Comparison of ENCODE assay signal across 11 mouse cellular contexts in genomic region chr9:30716421-30717170, GRCm38 (mm10).
DNase-seq lines count a peak whose midpoint lies in the region; ATAC-seq and TF ChIP-seq lines count a peak whose summit lies in the region.
"Had no signal": no experiment of that assay in that cellular context is flagged by ENCODE, and none has a peak within 500 bp of the region (broad histone marks: within the 10 kb centered on the region; RNA-seq: fewer than 3 reads in every experiment).

No protein-coding gene starts in this region.

- H3K9ac ChIP-seq in forebrain, embryonic 13.5 days = no peak overlapping the region
- no peak overlapping the region for H3K9ac ChIP-seq in forebrain, embryonic 11.5 days (ENCODE audit: low read length)
- H3K9ac ChIP-seq in midbrain, postnatal 0 days (replicated peaks; ENCODE audit: low read length, poor library complexity, severe bottlenecking) = no peak overlapping the region
- H3K9ac ChIP-seq in midbrain, embryonic 11.5 days (ENCODE audit: low read length) = no peak overlapping the region
- H3K9ac ChIP-seq: midbrain, embryonic 12.5 days had no signal

- H3K36me3 ChIP-seq in forebrain, embryonic 13.5 days (ENCODE audit: poor library complexity, severe bottlenecking) = no peaks in the 10 kb centered on the region
- no peaks in the 10 kb centered on the region for H3K36me3 ChIP-seq in forebrain, embryonic 11.5 days (ENCODE audit: control insufficient read depth, insufficient read depth, low read length)
- H3K36me3 ChIP-seq in midbrain, postnatal 0 days (ENCODE audit: insufficient read depth, low read length) = no peaks in the 10 kb centered on the region
- H3K36me3 ChIP-seq in midbrain, embryonic 11.5 days (ENCODE audit: control insufficient read depth, insufficient read depth, low read length) = no peaks in the 10 kb centered on the region
- H3K36me3 ChIP-seq: midbrain, embryonic 12.5 days had no signal

- no peaks in the 10 kb centered on the region for H3K9me3 ChIP-seq in forebrain, embryonic 13.5 days (replicated peaks)
- H3K9me3 ChIP-seq in forebrain, embryonic 11.5 days (ENCODE audit: control insufficient read depth, low read length) = no peaks in the 10 kb centered on the region
- H3K9me3 ChIP-seq in midbrain, postnatal 0 days (ENCODE audit: low read length) = no peaks in the 10 kb centered on the region
- H3K9me3 ChIP-seq in midbrain, embryonic 11.5 days (ENCODE audit: control insufficient read depth, low read length) = no peaks in the 10 kb centered on the region
- H3K9me3 ChIP-seq: midbrain, embryonic 12.5 days had no signal

- TF ChIP-seq CTCF in midbrain, postnatal 0 days (IDR thresholded peaks at IDR 0.05) = no peak

- ATAC-seq in forebrain, embryonic 13.5 days = peak; percentile 45; the same call in 1 of the 2 replicates
- ATAC-seq in forebrain, embryonic 11.5 days (replicated peaks; ENCODE audit: low FRiP score) = no peak
- ATAC-seq in midbrain, postnatal 0 days (ENCODE audit: low FRiP score) = no peak
- no peak for ATAC-seq in midbrain, embryonic 11.5 days (ENCODE audit: low FRiP score)

- no peak overlapping the region for H3K4me3 ChIP-seq in forebrain, embryonic 13.5 days
- no peak overlapping the region for H3K4me3 ChIP-seq in forebrain, embryonic 11.5 days (ENCODE audit: low read depth, low read length)
- no peak overlapping the region for H3K4me3 ChIP-seq in midbrain, postnatal 0 days (ENCODE audit: low read depth, low read length)
- no peak overlapping the region for H3K4me3 ChIP-seq in midbrain, embryonic 11.5 days (ENCODE audit: low read depth, low read length)
- H3K4me3 ChIP-seq: midbrain, embryonic 12.5 days had no signal

- H3K4me2 ChIP-seq in forebrain, embryonic 13.5 days = no peak overlapping the region
- H3K4me2 ChIP-seq in forebrain, embryonic 11.5 days (ENCODE audit: low read depth, low read length, severe bottlenecking) = no peak overlapping the region
- no peak overlapping the region for H3K4me2 ChIP-seq in midbrain, postnatal 0 days (ENCODE audit: low read depth, low read length, poor library complexity, severe bottlenecking)
- no peak overlapping the region for H3K4me2 ChIP-seq in midbrain, embryonic 11.5 days
- H3K4me2 ChIP-seq: midbrain, embryonic 12.5 days had no signal

- no peak for DNase-seq in forebrain, embryonic 11.5 days (ENCODE audit: low spot score)
- peak; percentile 42 for DNase-seq in midbrain, postnatal 0 days (ENCODE audit: low spot score)
- DNase-seq in midbrain, embryonic 11.5 days (ENCODE audit: low spot score, missing footprints) = no peak
- peak; percentile 9 for DNase-seq in heart, postnatal 25 days (ENCODE audit: low spot score)
- peak; percentile 8 for DNase-seq in retina, embryonic 14.5 days (ENCODE audit: low spot score)
- no peak for DNase-seq in adrenal gland, postnatal 4 days (ENCODE audit: low spot score in 2 of 2)
- no peak for DNase-seq in kidney, adult 9 months
- DNase-seq: adrenal gland, postnatal 14 days; liver had no signal

- H3K27me3 ChIP-seq in forebrain, embryonic 13.5 days = no peaks in the 10 kb centered on the region
- H3K27me3 ChIP-seq in forebrain, embryonic 11.5 days (ENCODE audit: control insufficient read depth, insufficient read depth, low read length) = no peaks in the 10 kb centered on the region
- no peaks in the 10 kb centered on the region for H3K27me3 ChIP-seq in midbrain, postnatal 0 days (ENCODE audit: insufficient read depth, low read length)
- H3K27me3 ChIP-seq in midbrain, embryonic 11.5 days (ENCODE audit: control insufficient read depth, insufficient read depth, low read length) = no peaks in the 10 kb centered on the region
- H3K27me3 ChIP-seq: midbrain, embryonic 12.5 days had no signal

- 74% methylated on average over 8 of the region's 8 CpGs for WGBS in forebrain, embryonic 13.5 days
- WGBS in forebrain, embryonic 11.5 days = 85% methylated on average over 8 of the region's 8 CpGs
- 74% methylated on average over 8 of the region's 8 CpGs for WGBS in midbrain, postnatal 0 days
- WGBS in midbrain, embryonic 11.5 days = 79% methylated on average over 8 of the region's 8 CpGs

- H3K4me1 ChIP-seq in forebrain, embryonic 13.5 days = no peaks in the 10 kb centered on the region; the same call in 1 of the 2 replicates
- H3K4me1 ChIP-seq in forebrain, embryonic 11.5 days (replicated peaks; ENCODE audit: control insufficient read depth, insufficient read depth, low read length) = no peaks in the 10 kb centered on the region
- no peaks in the 10 kb centered on the region for H3K4me1 ChIP-seq in midbrain, postnatal 0 days (ENCODE audit: insufficient read depth, low read length)
- H3K4me1 ChIP-seq in midbrain, embryonic 11.5 days (ENCODE audit: control insufficient read depth, insufficient read depth, low read length) = no peaks in the 10 kb centered on the region; the same call in 1 of the 2 replicates
- H3K4me1 ChIP-seq: midbrain, embryonic 12.5 days had no signal

- no peak overlapping the region for H3K27ac ChIP-seq in forebrain, embryonic 13.5 days
- H3K27ac ChIP-seq in forebrain, embryonic 11.5 days (ENCODE audit: low read depth, low read length) = no peak overlapping the region
- H3K27ac ChIP-seq in midbrain, postnatal 0 days (ENCODE audit: low read depth, low read length) = no peak overlapping the region
- no peak overlapping the region for H3K27ac ChIP-seq in midbrain, embryonic 11.5 days (ENCODE audit: low read depth, low read length)
- H3K27ac ChIP-seq: midbrain, embryonic 12.5 days had no signal

- intact Hi-C loops in heart, postnatal 25 days (cut with DNase I) = no loop called here

Comparison
In these comparisons a context has a peak if more than half of its experiments do, and no peak if none do; other contexts are left out.
1. DNase-seq: peak in midbrain, postnatal 0 days (single experiment), heart, postnatal 25 days (single experiment) and retina, embryonic 14.5 days (single experiment); none in forebrain, embryonic 11.5 days (single experiment), midbrain, embryonic 11.5 days (single experiment), adrenal gland, postnatal 4 days (0 of 2) and kidney, adult 9 months (single experiment).